Mouse (Mus musculus) granulocyte monocyte progenitor cell, adult 5-6 weeks (primary cell): Measurements from ENCODE around the gene Dhh. TPM values are rescaled to one million over a fixed set of nuclear protein-coding genes. Genes with fewer than 3 reads are reported as not detected.
A peak's percentile ranks its signal among the peaks of the same experiment; 100 is the strongest.

Experiments used
- ATAC-seq: replicated peaks from 2 replicates; pipeline ENCODE4 v1.8.0; 2016; ENCODE audit warnings: mild to moderate bottlenecking, moderate TSS enrichment, inconsistent platforms; ENCODE audit not compliant: poor library complexity, severe bottlenecking
- total RNA-seq, 2 experiments: library from RNA; stranded (forward) in 1 of 2; stranded (reverse) in 1 of 2; fragments of 200-712, 200-1000 nt in 1 of 2; fragments of >200 nt in 1 of 2; fragmentation: Nextera tagmentation in 1 of 2; gene quantifications; 2 replicates each; pipeline ENCODE4 v1.2.3; 2014 to 2017

Gene Dhh
- total RNA-seq, 2 experiments from 2014 or later, result not detected

GRCm38 (mm10) chr15:98883661-98884060, 14.7 kb downstream of the Dhh start:
- no peak for ATAC-seq

- 0 out of 2 replicates have a peak, but pooled peaks have one; percentile 1 for ATAC-seq
These were observed 16.7 kb downstream of the Dhh start for GRCm38 (mm10) chr15:98881656-98882008.

GRCm38 (mm10) chr15:98880978-98881655, 17.2 kb downstream of the Dhh start:
- peak; percentile 94 for ATAC-seq

GRCm38 (mm10) chr15:98877331-98877730, 21.0 kb downstream of the Dhh start:
- ATAC-seq, result 0 out of 2 replicates have a peak, but pooled peaks have one; percentile 21

GRCm38 (mm10) chr15:98871916-98872888, 26.1 kb downstream of the Dhh start:
- ATAC-seq, result peak; percentile 77

GRCm38 (mm10) chr15:98871070-98871915, 27.0 kb downstream of the Dhh start, which contains the start of gene Kmt2d:
Gene Kmt2d, minus strand, starts transcription at chr15:98871204.
- peak; percentile 14; the same call in 1 of the 2 replicates for ATAC-seq

- ATAC-seq, result no peak
These were observed 27.9 kb downstream of the Dhh start for GRCm38 (mm10) chr15:98870179-98871069.

- 0 out of 2 replicates have a peak, but pooled peaks have one; percentile 10 for ATAC-seq
These were observed 28.8 kb downstream of the Dhh start for GRCm38 (mm10) chr15:98869342-98870178.

- no peak for ATAC-seq
These were observed 29.8 kb downstream of the Dhh start for GRCm38 (mm10) chr15:98868346-98869063.

- peak; percentile 61 for ATAC-seq
These were observed 31.0 kb downstream of the Dhh start for GRCm38 (mm10) chr15:98867321-98867720.

GRCm38 (mm10) chr15:98866501-98866900, 31.8 kb downstream of the Dhh start:
- ATAC-seq, result no peak

GRCm38 (mm10) chr15:98865771-98866170, 32.6 kb downstream of the Dhh start:
- ATAC-seq, result no peak

- ATAC-seq, result no peak
These were observed 33.4 kb downstream of the Dhh start for GRCm38 (mm10) chr15:98864951-98865350.

- ATAC-seq, result no peak
These were observed 34.8 kb downstream of the Dhh start for GRCm38 (mm10) chr15:98863451-98863958.

GRCm38 (mm10) chr15:98861701-98862410, 36.5 kb downstream of the Dhh start:
- ATAC-seq, result no peak

GRCm38 (mm10) chr15:98860921-98861320, 37.4 kb downstream of the Dhh start:
- ATAC-seq, result no peak
